Mouse (Mus musculus) neural tube, embryonic 12.5 days (tissue): ENCODE measurements at regions not wholly inside any gene's neighbourhood (a gene's known extent, or its start where the extent isn't known, plus 50 kb on each side); places are given as distances from the start of the nearest gene placed in this dataset.

Source experiments
- ATAC-seq: fragments of 200-750 bp; cut with Nextera tagmentation; 2 replicates; pipeline ENCODE4 v1.8.0; 2017; ENCODE audit warnings: low read depth, mild to moderate bottlenecking, moderate TSS enrichment, moderate library complexity; ENCODE audit not compliant: low FRiP score
- H3K27ac ChIP-seq: fragments of 300-500 bp; sonication (generic); 2 replicates; pipeline ENCODE4 v1.5.1; 2016
- H3K27me3 ChIP-seq: fragments of 300-500 bp; sonication (generic); replicated peaks from 2 replicates; pipeline ENCODE4 v1.6.1; 2016; ENCODE audit warnings: mild to moderate bottlenecking
- H3K36me3 ChIP-seq: fragments of 300-500 bp; sonication (generic); 2 replicates; pipeline ENCODE4 v1.6.1; 2016; ENCODE audit warnings: mild to moderate bottlenecking
- H3K4me1 ChIP-seq: fragments of 300-500 bp; sonication (generic); 2 replicates; pipeline ENCODE4 v1.6.1; 2016
- H3K4me2 ChIP-seq: fragments of 300-500 bp; sonication (generic); replicated peaks from 2 replicates; pipeline ENCODE4 v1.6.1; 2016; ENCODE audit warnings: mild to moderate bottlenecking
- H3K4me3 ChIP-seq: fragments of 300-500 bp; sonication (generic); 2 replicates; pipeline ENCODE4 v1.5.1; 2016
- H3K9ac ChIP-seq: fragments of 300-500 bp; sonication (generic); 2 replicates; pipeline ENCODE4 v1.6.1; 2016; ENCODE audit warnings: mild to moderate bottlenecking
- H3K9me3 ChIP-seq: fragments of 300-500 bp; sonication (generic); 2 replicates; pipeline ENCODE4 v1.6.1; 2016; ENCODE audit warnings: mild to moderate bottlenecking
- WGBS: fragments of 180-500 bp; shearing (Covaris S2); methylation state at CpG from one replicate; pipeline ENCODE4 v1.1.7; 2016; 5-methylcytosine and 5-hydroxymethylcytosine counted together

DNA sequence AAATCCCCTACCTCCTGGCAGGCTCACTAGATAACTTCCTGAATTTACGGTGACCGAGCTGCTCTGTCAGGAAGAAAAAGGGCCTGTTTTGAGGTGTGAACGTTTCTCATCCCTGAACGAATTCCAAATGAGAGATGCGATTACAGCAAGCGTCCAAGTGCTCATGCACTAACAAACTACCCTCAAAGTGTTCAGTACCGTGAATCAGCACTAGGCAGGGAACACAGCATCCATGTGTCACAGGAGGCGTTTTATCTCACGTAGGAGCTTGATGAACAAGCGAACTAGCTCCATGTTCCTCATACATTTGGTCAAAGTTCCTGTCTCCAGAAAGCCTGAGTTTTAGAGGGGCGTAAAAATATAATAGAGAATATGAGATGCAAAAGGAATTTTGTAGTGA is 178.3 kb upstream of the Snx7 start:
- H3K4me2 ChIP-seq = no peak overlapping the region
- WGBS = 74% methylated on average over 11 of the region's 11 CpGs
- no peaks in the 10 kb centered on the region for H3K27me3 ChIP-seq
- no peak overlapping the region for H3K4me3 ChIP-seq
- no peak overlapping the region for H3K9ac ChIP-seq
- ATAC-seq = peak; percentile 27; the same call in 1 of the 2 replicates
- H3K27ac ChIP-seq = no peak overlapping the region
- no peaks in the 10 kb centered on the region for H3K9me3 ChIP-seq
- no peaks in the 10 kb centered on the region for H3K36me3 ChIP-seq
- no peaks in the 10 kb centered on the region for H3K4me1 ChIP-seq

- ATAC-seq = peak; percentile 49; the same call in 1 of the 2 replicates
- no peak overlapping the region for H3K4me2 ChIP-seq
- WGBS = 53% methylated on average over 11 of the region's 11 CpGs
These were observed 177.8 kb upstream of the Snx7 start for GRCm38 (mm10) chr3:118046536-118046935.

DNA sequence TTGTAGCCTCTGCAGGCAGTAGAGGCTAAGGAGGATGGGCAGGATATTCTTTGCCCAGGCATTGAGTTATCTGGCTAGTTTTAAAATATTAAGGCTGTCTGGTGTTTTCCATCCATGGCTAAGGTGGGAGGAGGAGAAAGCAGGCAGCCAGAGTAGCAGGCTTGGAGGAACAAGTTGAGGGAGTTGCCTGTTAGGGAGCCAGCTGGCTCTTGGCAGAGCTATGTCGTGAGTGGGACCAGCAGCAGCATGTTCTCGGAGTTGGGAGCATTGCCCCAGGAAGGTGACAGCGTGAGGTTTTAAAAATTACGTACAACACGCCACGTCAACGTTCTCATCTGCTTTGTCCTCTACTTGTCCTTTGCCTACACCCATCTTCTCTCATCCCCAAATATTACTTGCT is 167.8 kb upstream of the Snx7 start:
- WGBS = 88% methylated on average over 7 of the region's 7 CpGs
- H3K9me3 ChIP-seq = no peaks in the 10 kb centered on the region
- no peak for ATAC-seq

More at GRCm38 (mm10) chr3:118046536-118046935, 177.8 kb upstream of the Snx7 start:
- Histone ChIP-seq H3K4me1 (no peaks in the 10 kb centered on the region), H3K9ac (no peak overlapping the region), H3K27ac (no peak overlapping the region), H3K36me3 (no peaks in the 10 kb centered on the region), H3K4me3 (no peak overlapping the region), H3K27me3 (no peaks in the 10 kb centered on the region), H3K9me3 (no peaks in the 10 kb centered on the region)

DNA sequence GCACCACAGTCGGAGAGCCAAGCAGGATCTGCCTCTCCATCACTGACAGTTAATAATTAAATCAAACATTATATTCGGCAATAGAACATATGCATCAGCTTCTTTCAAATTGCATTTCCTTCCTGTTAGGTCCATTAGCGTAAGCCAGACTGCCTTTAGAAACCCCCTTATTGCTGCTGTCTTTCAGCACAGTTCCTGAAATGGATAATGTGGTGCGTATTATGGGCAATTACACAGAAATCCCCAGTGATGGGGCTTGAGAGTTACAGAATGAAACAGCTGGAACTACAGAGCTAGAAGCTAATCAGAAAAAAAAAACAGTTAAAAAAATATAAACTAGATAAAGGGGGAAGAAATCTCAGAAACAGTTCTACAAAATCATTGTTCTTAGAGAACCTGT is 126.7 kb upstream of the Snx7 start:
- no peak overlapping the region for H3K27ac ChIP-seq
- H3K9ac ChIP-seq = no peak overlapping the region
- H3K36me3 ChIP-seq = no peaks in the 10 kb centered on the region
- 67% methylated on average over 4 of the region's 4 CpGs for WGBS
- no peak overlapping the region for H3K4me2 ChIP-seq
- H3K9me3 ChIP-seq = no peaks in the 10 kb centered on the region
- H3K27me3 ChIP-seq = no peaks in the 10 kb centered on the region
- no peak overlapping the region for H3K4me3 ChIP-seq
- no peak for ATAC-seq
- no peaks in the 10 kb centered on the region for H3K4me1 ChIP-seq

More for the DNA sequence above, 167.8 kb upstream of the Snx7 start:
- no peak overlapping the region for H3K4me2 ChIP-seq
- no peaks in the 10 kb centered on the region for H3K27me3 ChIP-seq
- no peaks in the 10 kb centered on the region for H3K4me1 ChIP-seq
- no peak overlapping the region for H3K27ac ChIP-seq
- H3K4me3 ChIP-seq = no peak overlapping the region
- no peaks in the 10 kb centered on the region for H3K36me3 ChIP-seq
- no peak overlapping the region for H3K9ac ChIP-seq

- H3K9ac ChIP-seq = no peak overlapping the region
- no peaks in the 10 kb centered on the region for H3K27me3 ChIP-seq
- no peaks in the 10 kb centered on the region for H3K4me1 ChIP-seq
- 83% methylated on average over 3 of the region's 3 CpGs for WGBS
- H3K36me3 ChIP-seq = no peaks in the 10 kb centered on the region
- no peak overlapping the region for H3K4me2 ChIP-seq
- no peaks in the 10 kb centered on the region for H3K9me3 ChIP-seq
- H3K4me3 ChIP-seq = no peak overlapping the region
- no peak overlapping the region for H3K27ac ChIP-seq
- ATAC-seq = no peak
These were observed 125.4 kb upstream of the Snx7 start for GRCm38 (mm10) chr3:117994110-117994509.

GRCm38 (mm10) chr3:117990561-117990960 is 121.8 kb upstream of the Snx7 start:
- H3K27me3 ChIP-seq = no peaks in the 10 kb centered on the region
- no peak overlapping the region for H3K4me3 ChIP-seq
- H3K9me3 ChIP-seq = no peaks in the 10 kb centered on the region
- H3K36me3 ChIP-seq = no peaks in the 10 kb centered on the region
- no peak overlapping the region for H3K27ac ChIP-seq
- WGBS = 91% methylated on average over 2 of the region's 2 CpGs
- no peak overlapping the region for H3K9ac ChIP-seq
- no peak for ATAC-seq
- no peaks in the 10 kb centered on the region for H3K4me1 ChIP-seq
- H3K4me2 ChIP-seq = no peak overlapping the region

GRCm38 (mm10) chr3:117988443-117988842 is 119.7 kb upstream of the Snx7 start:
- H3K27ac ChIP-seq = no peak overlapping the region
- no peak overlapping the region for H3K4me3 ChIP-seq
- no peaks in the 10 kb centered on the region for H3K36me3 ChIP-seq
- ATAC-seq = no peak
- no peaks in the 10 kb centered on the region for H3K9me3 ChIP-seq
- H3K4me1 ChIP-seq = no peaks in the 10 kb centered on the region
- H3K4me2 ChIP-seq = no peak overlapping the region
- H3K27me3 ChIP-seq = no peaks in the 10 kb centered on the region
- no peak overlapping the region for H3K9ac ChIP-seq
- 84% methylated on average over 5 of the region's 5 CpGs for WGBS

DNA sequence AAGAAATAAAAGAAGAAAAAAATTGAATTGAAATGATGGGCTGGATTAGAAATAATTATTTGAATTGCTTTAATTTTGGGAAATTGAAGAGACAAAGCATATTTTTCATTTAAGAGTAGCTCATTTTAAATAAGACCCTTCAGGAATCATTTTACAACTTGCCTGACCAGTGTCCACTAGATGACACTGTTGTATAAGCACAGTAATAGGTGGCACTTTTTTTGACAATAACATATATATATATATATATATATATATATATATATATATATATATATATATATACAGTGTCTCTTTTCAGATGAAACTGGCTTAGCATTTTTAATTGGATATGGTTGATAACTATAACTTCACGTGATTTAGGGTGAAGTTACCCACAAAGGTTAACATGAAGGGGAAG is 106.9 kb upstream of the Snx7 start:
- Histone ChIP-seq H3K4me1 (no peaks in the 10 kb centered on the region), H3K9ac (no peak overlapping the region), H3K27ac (no peak overlapping the region), H3K36me3 (no peaks in the 10 kb centered on the region), H3K4me3 (no peak overlapping the region), H3K27me3 (no peaks in the 10 kb centered on the region), H3K9me3 (no peaks in the 10 kb centered on the region), H3K4me2 (no peak overlapping the region)
- no peak for ATAC-seq
- 74% methylated on average over 1 of the region's 1 CpGs for whole genome bisulfite sequencing

- ATAC-seq = no peak
- Histone ChIP-seq H3K4me2 (no peak overlapping the region), H3K27ac (no peak overlapping the region), H3K9ac (no peak overlapping the region), H3K4me3 (no peak overlapping the region), H3K36me3 (no peaks in the 10 kb centered on the region), H3K9me3 (no peaks in the 10 kb centered on the region), H3K4me1 (no peaks in the 10 kb centered on the region), H3K27me3 (no peaks in the 10 kb centered on the region)
- 85% methylated on average over 5 of the region's 5 CpGs for WGBS
These were observed 100.1 kb upstream of the Snx7 start for GRCm38 (mm10) chr3:117968805-117969204.

- H3K9me3 ChIP-seq = no peaks in the 10 kb centered on the region
- no peak overlapping the region for H3K4me2 ChIP-seq
- no peak overlapping the region for H3K27ac ChIP-seq
- no peaks in the 10 kb centered on the region for H3K36me3 ChIP-seq
- no peak overlapping the region for H3K9ac ChIP-seq
- H3K4me1 ChIP-seq = no peaks in the 10 kb centered on the region
- H3K27me3 ChIP-seq = no peaks in the 10 kb centered on the region
- H3K4me3 ChIP-seq = no peak overlapping the region
- ATAC-seq = no peak
These were observed 69.7 kb upstream of the Snx7 start for GRCm38 (mm10) chr3:117938426-117938825.

DNA sequence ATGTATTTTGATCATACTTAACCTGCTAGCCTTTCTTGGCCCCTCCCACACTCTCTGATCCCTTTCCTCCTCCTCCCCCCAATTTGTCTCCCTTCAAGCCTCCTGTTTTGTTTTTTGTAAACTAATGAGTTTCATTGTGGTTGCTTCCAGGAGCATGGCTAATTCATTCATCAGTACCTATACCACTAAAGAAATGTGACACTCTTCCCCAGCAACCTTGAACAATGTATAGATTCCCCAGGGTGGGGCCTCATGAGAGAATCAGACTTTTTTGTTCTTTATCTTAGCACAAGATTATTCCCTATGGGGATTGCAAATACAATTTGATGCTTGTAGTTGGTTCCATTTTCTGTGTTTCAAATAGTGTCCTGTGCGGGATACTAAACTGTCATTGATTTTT is 58.8 kb upstream of the Snx7 start:
- Histone ChIP-seq H3K27ac (no peak overlapping the region), H3K27me3 (no peaks in the 10 kb centered on the region), H3K36me3 (no peaks in the 10 kb centered on the region), H3K9me3 (no peaks in the 10 kb centered on the region), H3K4me2 (no peak overlapping the region), H3K9ac (no peak overlapping the region), H3K4me3 (no peak overlapping the region), H3K4me1 (no peaks in the 10 kb centered on the region)
- no peak for ATAC-seq
- 63% methylated on average over 1 of the region's 1 CpGs for WGBS
